ENCODE assay signal across 22 mouse cellular contexts in the genomic region with DNA sequence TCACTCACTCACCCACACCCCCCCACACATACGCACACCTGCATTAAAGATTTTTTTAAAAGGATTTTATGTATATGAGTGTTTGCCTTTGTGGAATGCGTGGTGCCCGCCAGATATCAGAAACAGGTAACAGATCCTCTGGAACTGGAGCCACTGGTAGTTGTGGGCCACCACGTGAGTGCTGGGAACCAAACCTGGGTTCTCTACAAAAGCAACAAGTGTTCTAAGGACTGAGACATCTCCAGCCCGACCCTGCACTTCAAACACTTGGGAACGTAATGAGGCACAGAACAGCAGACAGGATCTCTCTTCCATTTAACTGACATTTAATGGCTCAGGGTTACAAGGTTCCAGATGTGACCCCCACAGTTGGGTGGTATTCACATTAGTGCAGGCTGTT. TPM values are rescaled to one million over a fixed set of nuclear protein-coding genes. Genes with fewer than 3 reads are reported as not detected.
A peak's percentile ranks its signal among the peaks of the same experiment; 100 is the strongest.
DNase-seq lines count a peak whose midpoint lies in the region; ATAC-seq and TF ChIP-seq lines count a peak whose summit lies in the region.
"Had no signal": no experiment of that assay in that cellular context is flagged by ENCODE, and none has a peak within 500 bp of the region (broad histone marks: within the 10 kb centered on the region; RNA-seq: fewer than 3 reads in every experiment).

No protein-coding gene starts in this region.

- no peak overlapping the region for H3K4me2 ChIP-seq in forebrain, embryonic 12.5 days
- no peak overlapping the region for H3K4me2 ChIP-seq in heart, postnatal 0 days (ENCODE audit: low read depth, low read length)
- H3K4me2 ChIP-seq in midbrain, embryonic 11.5 days: no peak overlapping the region
- no peak overlapping the region for H3K4me2 ChIP-seq in midbrain, postnatal 0 days (ENCODE audit: low read depth, low read length, poor library complexity, severe bottlenecking)
- no peak overlapping the region for H3K4me2 ChIP-seq in intestine, embryonic 16.5 days (ENCODE audit: low read depth, low read length)

- no peak for DNase-seq in forebrain, embryonic 10.5 days (ENCODE audit: extremely low spot score, low spot score)
- DNase-seq in heart, postnatal 0 days (ENCODE audit: low spot score): no peak
- DNase-seq in heart, postnatal 14 days: no peak
- peak; percentile 69 for DNase-seq in midbrain, embryonic 11.5 days (ENCODE audit: low spot score, missing footprints)
- no peak for DNase-seq in midbrain, postnatal 0 days (ENCODE audit: low spot score)
- DNase-seq in layer of hippocampus, adult 18-20 months (ENCODE audit: low spot score in 2 of 2): no peak
- DNase-seq: adrenal gland, postnatal 14 days; cerebellum, adult 8-10 months; gastrocnemius, postnatal 10 days; lung, postnatal 4 days; thymus, postnatal 25 days had no signal

- no peaks in the 10 kb centered on the region for H3K27me3 ChIP-seq in forebrain, embryonic 12.5 days
- no peaks in the 10 kb centered on the region for H3K27me3 ChIP-seq in forebrain, embryonic 10.5 days (ENCODE audit: poor library complexity, severe bottlenecking)
- no peaks in the 10 kb centered on the region for H3K27me3 ChIP-seq in heart, postnatal 0 days (ENCODE audit: control insufficient read depth, insufficient read depth, low read length)
- H3K27me3 ChIP-seq in midbrain, embryonic 11.5 days (ENCODE audit: control insufficient read depth, insufficient read depth, low read length): no peaks in the 10 kb centered on the region
- no peaks in the 10 kb centered on the region for H3K27me3 ChIP-seq in midbrain, postnatal 0 days (ENCODE audit: insufficient read depth, low read length)
- no peaks in the 10 kb centered on the region for H3K27me3 ChIP-seq in intestine, embryonic 16.5 days (replicated peaks; ENCODE audit: control insufficient read depth, insufficient read depth, low read length)
- H3K27me3 ChIP-seq: CH12.LX had no signal

- H3K4me3 ChIP-seq in forebrain, embryonic 12.5 days (replicated peaks): no peak overlapping the region
- no peak overlapping the region for H3K4me3 ChIP-seq in forebrain, embryonic 10.5 days
- H3K4me3 ChIP-seq in heart, postnatal 0 days (ENCODE audit: low read depth, low read length): no peak overlapping the region
- H3K4me3 ChIP-seq in midbrain, embryonic 11.5 days (ENCODE audit: low read depth, low read length): no peak overlapping the region
- no peak overlapping the region for H3K4me3 ChIP-seq in midbrain, postnatal 0 days (ENCODE audit: low read depth, low read length)
- H3K4me3 ChIP-seq in intestine, embryonic 16.5 days (ENCODE audit: low read length): no peak overlapping the region

- ATAC-seq in forebrain, embryonic 12.5 days (ENCODE audit: low FRiP score): no peak
- no peak for ATAC-seq in heart, postnatal 0 days (ENCODE audit: insufficient read depth, low read depth)
- no peak for ATAC-seq in midbrain, embryonic 11.5 days (ENCODE audit: low FRiP score)
- no peak for ATAC-seq in midbrain, postnatal 0 days (ENCODE audit: low FRiP score)
- ATAC-seq in intestine, embryonic 16.5 days: no peak
- ATAC-seq: midbrain, embryonic 16.5 days had no signal

- TF ChIP-seq CTCF in heart, postnatal 0 days (IDR thresholded peaks at IDR 0.05; ENCODE audit: low read depth): no peak
- TF ChIP-seq CTCF in midbrain, postnatal 0 days (IDR thresholded peaks at IDR 0.05): no peak

- peaks cover 24% of the 10 kb centered on the region for H3K4me1 ChIP-seq in forebrain, embryonic 12.5 days
- peaks cover 52% of the 10 kb centered on the region for H3K4me1 ChIP-seq in forebrain, embryonic 10.5 days
- peaks cover 25% of the 10 kb centered on the region for H3K4me1 ChIP-seq in heart, postnatal 0 days (ENCODE audit: control insufficient read depth, insufficient read depth)
- peaks cover 5% of the 10 kb centered on the region; the same call in 1 of the 2 replicates for H3K4me1 ChIP-seq in midbrain, embryonic 11.5 days (ENCODE audit: control insufficient read depth, insufficient read depth, low read length)
- H3K4me1 ChIP-seq in midbrain, postnatal 0 days (ENCODE audit: insufficient read depth, low read length): no peaks in the 10 kb centered on the region
- H3K4me1 ChIP-seq in intestine, embryonic 16.5 days (ENCODE audit: control insufficient read depth, insufficient read depth, low read length): 0 out of 2 replicates have a peak, but pooled peaks cover 8% of the 10 kb centered on the region

- no peak for TF ChIP-seq EP300 in heart, postnatal 0 days (IDR thresholded peaks at IDR 0.05; ENCODE audit: low read depth)

- H3K36me3 ChIP-seq in forebrain, embryonic 12.5 days (replicated peaks): peaks cover 77% of the 10 kb centered on the region
- H3K36me3 ChIP-seq in forebrain, embryonic 10.5 days (replicated peaks): peaks cover 99% of the 10 kb centered on the region
- H3K36me3 ChIP-seq in heart, postnatal 0 days (replicated peaks; ENCODE audit: control insufficient read depth, insufficient read depth, low read length): peaks cover 22% of the 10 kb centered on the region
- peaks cover 17% of the 10 kb centered on the region for H3K36me3 ChIP-seq in midbrain, embryonic 11.5 days (ENCODE audit: control insufficient read depth, insufficient read depth, low read length)
- H3K36me3 ChIP-seq in midbrain, postnatal 0 days (ENCODE audit: insufficient read depth, low read length): peaks cover 28% of the 10 kb centered on the region
- peaks cover 10% of the 10 kb centered on the region; the same call in 1 of the 2 replicates for H3K36me3 ChIP-seq in intestine, embryonic 16.5 days (ENCODE audit: control insufficient read depth, insufficient read depth, low read length)

- intact Hi-C loops in heart, postnatal 14 days (cut with DNase I): no loop called here

- H3K27ac ChIP-seq in forebrain, embryonic 12.5 days: 0 out of 2 replicates have a peak overlapping the region, but pooled peaks have one; percentile 2
- H3K27ac ChIP-seq in forebrain, embryonic 10.5 days: no peak overlapping the region
- H3K27ac ChIP-seq in heart, postnatal 0 days (ENCODE audit: low read depth): peak overlapping the region; percentile 84
- no peak overlapping the region for H3K27ac ChIP-seq in midbrain, embryonic 11.5 days (ENCODE audit: low read depth, low read length)
- no peak overlapping the region for H3K27ac ChIP-seq in midbrain, postnatal 0 days (ENCODE audit: low read depth, low read length)
- no peak overlapping the region for H3K27ac ChIP-seq in intestine, embryonic 16.5 days (ENCODE audit: low read length)

- 72% methylated on average over 6 of the region's 6 CpGs for WGBS in forebrain, embryonic 12.5 days
- 64% methylated on average over 6 of the region's 6 CpGs for WGBS in forebrain, embryonic 10.5 days
- 61% methylated on average over 6 of the region's 6 CpGs for WGBS in heart, postnatal 0 days
- WGBS in midbrain, embryonic 11.5 days: 72% methylated on average over 6 of the region's 6 CpGs
- 81% methylated on average over 6 of the region's 6 CpGs for WGBS in midbrain, postnatal 0 days
- WGBS in intestine, embryonic 16.5 days: 78% methylated on average over 6 of the region's 6 CpGs

- H3K9me3 ChIP-seq in forebrain, embryonic 12.5 days: no peaks in the 10 kb centered on the region
- no peaks in the 10 kb centered on the region for H3K9me3 ChIP-seq in forebrain, embryonic 10.5 days
- H3K9me3 ChIP-seq in heart, postnatal 0 days (replicated peaks; ENCODE audit: control insufficient read depth, low read length): no peaks in the 10 kb centered on the region
- no peaks in the 10 kb centered on the region for H3K9me3 ChIP-seq in midbrain, embryonic 11.5 days (ENCODE audit: control insufficient read depth, low read length)
- no peaks in the 10 kb centered on the region for H3K9me3 ChIP-seq in midbrain, postnatal 0 days (ENCODE audit: low read length)
- no peaks in the 10 kb centered on the region for H3K9me3 ChIP-seq in intestine, embryonic 16.5 days (ENCODE audit: control insufficient read depth, low read length)

- H3K9ac ChIP-seq in forebrain, embryonic 12.5 days: no peak overlapping the region
- H3K9ac ChIP-seq in heart, postnatal 0 days (replicated peaks; ENCODE audit: low read depth, low read length): no peak overlapping the region
- H3K9ac ChIP-seq in midbrain, embryonic 11.5 days (ENCODE audit: low read length): no peak overlapping the region
- no peak overlapping the region for H3K9ac ChIP-seq in midbrain, postnatal 0 days (replicated peaks; ENCODE audit: low read length, poor library complexity, severe bottlenecking)
- H3K9ac ChIP-seq in intestine, embryonic 16.5 days (ENCODE audit: low read depth, low read length): no peak overlapping the region

RNA-seq across cellular contexts. Expression of a gene that starts 15.4 kb away (rescaled TPM):
- polyA plus RNA-seq in forebrain, embryonic 12.5 days (2016; fragmentation: Nextera tagmentation; extraction: Ambion mirVana): 160 and 163 TPM in 2 replicates
- 118 and 119 TPM in 2 replicates for polyA plus RNA-seq in forebrain, embryonic 10.5 days (2016; fragmentation: Nextera tagmentation; extraction: Ambion mirVana)
- 31.3 and 49.2 TPM in 2 replicates for total RNA-seq in heart, postnatal 0 days (2014; rRNA removed; ENCODE audit: low replicate concordance)
- polyA plus RNA-seq in heart, postnatal 0 days (2015; fragmentation: Nextera tagmentation; extraction: Ambion mirVana): 35.3 and 37.2 TPM in 2 replicates
- 10 to 100 TPM in 1 of 2 experiments, 1 to 10 TPM in 1; 8.6 to 12.3 TPM for total RNA-seq in heart, postnatal 14 days (2021)
- 150 and 157 TPM in 2 replicates for polyA plus RNA-seq in midbrain, embryonic 11.5 days (2014; fragmentation: Nextera tagmentation; extraction: Ambion mirVana)
- 299 and 345 TPM in 2 replicates for total RNA-seq in midbrain, postnatal 0 days (2014; rRNA removed)
- polyA plus RNA-seq in midbrain, postnatal 0 days (2015; fragmentation: Nextera tagmentation; extraction: Ambion mirVana): 372 and 393 TPM in 2 replicates
- 51.5 and 54.7 TPM in 2 replicates for polyA plus RNA-seq in intestine, embryonic 16.5 days (2015; fragmentation: Nextera tagmentation; extraction: Ambion mirVana)
- total RNA-seq in layer of hippocampus, adult 18-20 months (2021): 100 to 1,000 TPM; 162 to 169 TPM

RNA-seq across cellular contexts. Expression of a gene that starts 32.6 kb away (rescaled TPM):
- 43.0 and 50.4 TPM in 2 replicates for polyA plus RNA-seq in forebrain, embryonic 12.5 days (2016; fragmentation: Nextera tagmentation; extraction: Ambion mirVana)
- polyA plus RNA-seq in forebrain, embryonic 10.5 days (2016; fragmentation: Nextera tagmentation; extraction: Ambion mirVana): 33.1 and 34.2 TPM in 2 replicates
- 37.7 and 53.3 TPM in 2 replicates for total RNA-seq in heart, postnatal 0 days (2014; rRNA removed; ENCODE audit: low replicate concordance)
- polyA plus RNA-seq in heart, postnatal 0 days (2015; fragmentation: Nextera tagmentation; extraction: Ambion mirVana): 21.1 and 21.5 TPM in 2 replicates
- 10 to 100 TPM; 42.4 to 44.8 TPM for total RNA-seq in heart, postnatal 14 days (2021)
- polyA plus RNA-seq in midbrain, embryonic 11.5 days (2014; fragmentation: Nextera tagmentation; extraction: Ambion mirVana): 29.5 and 30.0 TPM in 2 replicates
- 41.8 and 45.1 TPM in 2 replicates for total RNA-seq in midbrain, postnatal 0 days (2014; rRNA removed)
- 25.5 and 33.8 TPM in 2 replicates for polyA plus RNA-seq in midbrain, postnatal 0 days (2015; fragmentation: Nextera tagmentation; extraction: Ambion mirVana)
- polyA plus RNA-seq in intestine, embryonic 16.5 days (2015; fragmentation: Nextera tagmentation; extraction: Ambion mirVana): 27.1 and 29.9 TPM in 2 replicates
- 10 to 100 TPM; 44.5 to 45.6 TPM for total RNA-seq in layer of hippocampus, adult 18-20 months (2021)

RNA-seq across cellular contexts. Expression of a gene that starts 33.4 kb away (rescaled TPM):
- polyA plus RNA-seq in forebrain, embryonic 12.5 days (2016; fragmentation: Nextera tagmentation; extraction: Ambion mirVana): 60.4 and 61.1 TPM in 2 replicates
- 38.3 and 39.5 TPM in 2 replicates for polyA plus RNA-seq in forebrain, embryonic 10.5 days (2016; fragmentation: Nextera tagmentation; extraction: Ambion mirVana)
- total RNA-seq in heart, postnatal 0 days (2014; rRNA removed; ENCODE audit: low replicate concordance): 42.8 and 43.8 TPM in 2 replicates
- polyA plus RNA-seq in heart, postnatal 0 days (2015; fragmentation: Nextera tagmentation; extraction: Ambion mirVana): 19.7 and 23.8 TPM in 2 replicates
- total RNA-seq in heart, postnatal 14 days (2021): 10 to 100 TPM; 45.7 to 46.5 TPM
- polyA plus RNA-seq in midbrain, embryonic 11.5 days (2014; fragmentation: Nextera tagmentation; extraction: Ambion mirVana): 64.7 and 71.9 TPM in 2 replicates
- 39.3 and 47.3 TPM in 2 replicates for total RNA-seq in midbrain, postnatal 0 days (2014; rRNA removed)
- polyA plus RNA-seq in midbrain, postnatal 0 days (2015; fragmentation: Nextera tagmentation; extraction: Ambion mirVana): 22.4 and 24.9 TPM in 2 replicates
- 12.7 and 16.7 TPM in 2 replicates for polyA plus RNA-seq in intestine, embryonic 16.5 days (2015; fragmentation: Nextera tagmentation; extraction: Ambion mirVana)
- 10 to 100 TPM; 44.5 to 48.1 TPM for total RNA-seq in layer of hippocampus, adult 18-20 months (2021)

RNA-seq across cellular contexts. Expression of a gene that starts 45.6 kb away (rescaled TPM):
- polyA plus RNA-seq in forebrain, embryonic 12.5 days (2016; fragmentation: Nextera tagmentation; extraction: Ambion mirVana): not detected in 2 replicates
- not detected in 2 replicates for polyA plus RNA-seq in forebrain, embryonic 10.5 days (2016; fragmentation: Nextera tagmentation; extraction: Ambion mirVana)
- not detected in 2 replicates for total RNA-seq in heart, postnatal 0 days (2014; rRNA removed; ENCODE audit: low replicate concordance)
- polyA plus RNA-seq in heart, postnatal 0 days (2015; fragmentation: Nextera tagmentation; extraction: Ambion mirVana): not detected in 2 replicates
- total RNA-seq in heart, postnatal 14 days (2021): not detected
- polyA plus RNA-seq in midbrain, embryonic 11.5 days (2014; fragmentation: Nextera tagmentation; extraction: Ambion mirVana): not detected in 2 replicates
- not detected in 2 replicates for total RNA-seq in midbrain, postnatal 0 days (2014; rRNA removed)
- not detected in 2 replicates for polyA plus RNA-seq in midbrain, postnatal 0 days (2015; fragmentation: Nextera tagmentation; extraction: Ambion mirVana)
- not detected in 2 replicates for polyA plus RNA-seq in intestine, embryonic 16.5 days (2015; fragmentation: Nextera tagmentation; extraction: Ambion mirVana)
- not detected for total RNA-seq in layer of hippocampus, adult 18-20 months (2021)
- total RNA-seq: adrenal gland, postnatal 14 days; CH12.LX; gastrocnemius, postnatal 10 days; left cerebral cortex, adult 18-20 months; liver, adult 2 months had no signal
- polyA plus RNA-seq: hindbrain, embryonic 11.5 days; large intestine, adult 2 months; liver, adult 2 months; midbrain, embryonic 16.5 days; neural tube, embryonic 11.5 days; stomach, embryonic 16.5 days had no signal

RNA-seq across cellular contexts. Expression of a gene that starts 50.6 kb away (rescaled TPM):
- polyA plus RNA-seq in forebrain, embryonic 12.5 days (2016; fragmentation: Nextera tagmentation; extraction: Ambion mirVana): 0.54 and 0.61 TPM in 2 replicates
- polyA plus RNA-seq in forebrain, embryonic 10.5 days (2016; fragmentation: Nextera tagmentation; extraction: Ambion mirVana): 0.14 and 0.15 TPM in 2 replicates
- not detected in 2 replicates for total RNA-seq in heart, postnatal 0 days (2014; rRNA removed; ENCODE audit: low replicate concordance)
- not detected in 2 replicates for polyA plus RNA-seq in heart, postnatal 0 days (2015; fragmentation: Nextera tagmentation; extraction: Ambion mirVana)
- not detected for total RNA-seq in heart, postnatal 14 days (2021)
- 0.28 and 0.56 TPM in 2 replicates for polyA plus RNA-seq in midbrain, embryonic 11.5 days (2014; fragmentation: Nextera tagmentation; extraction: Ambion mirVana)
- total RNA-seq in midbrain, postnatal 0 days (2014; rRNA removed): 5.8 and 6.7 TPM in 2 replicates
- polyA plus RNA-seq in midbrain, postnatal 0 days (2015; fragmentation: Nextera tagmentation; extraction: Ambion mirVana): 3.1 and 3.3 TPM in 2 replicates
- 0.10 TPM in 2 replicates for polyA plus RNA-seq in intestine, embryonic 16.5 days (2015; fragmentation: Nextera tagmentation; extraction: Ambion mirVana)
- under 1 TPM; 0.37 to 0.63 TPM for total RNA-seq in layer of hippocampus, adult 18-20 months (2021)
- total RNA-seq: adrenal gland, postnatal 14 days; gastrocnemius, postnatal 10 days; liver, adult 2 months had no signal
- polyA plus RNA-seq: large intestine, adult 2 months; liver, adult 2 months; spleen, adult 2 months had no signal

Comparison
In these comparisons a context has a peak if more than half of its experiments do, and no peak if none do; other contexts are left out.
1. H3K27ac ChIP-seq: peak in forebrain, embryonic 12.5 days (single experiment) and heart, postnatal 0 days (single experiment); none in forebrain, embryonic 10.5 days (single experiment), midbrain, embryonic 11.5 days (single experiment), midbrain, postnatal 0 days (single experiment) and intestine, embryonic 16.5 days (single experiment).